Mouse (Mus musculus) kidney, adult 9 months (tissue): ENCODE measurements around the gene Rad51c.
"Not testable (repeated sequence)": the region's sequence is repeated elsewhere in the genome, so short reads cannot be mapped to it uniquely, and the experiment has no call there.

ENCODE experiments used
- DNase-seq: peaks from one replicate; pipeline ENCODE4 v3.0.0; 2022

The Rad51c gene

DNA sequence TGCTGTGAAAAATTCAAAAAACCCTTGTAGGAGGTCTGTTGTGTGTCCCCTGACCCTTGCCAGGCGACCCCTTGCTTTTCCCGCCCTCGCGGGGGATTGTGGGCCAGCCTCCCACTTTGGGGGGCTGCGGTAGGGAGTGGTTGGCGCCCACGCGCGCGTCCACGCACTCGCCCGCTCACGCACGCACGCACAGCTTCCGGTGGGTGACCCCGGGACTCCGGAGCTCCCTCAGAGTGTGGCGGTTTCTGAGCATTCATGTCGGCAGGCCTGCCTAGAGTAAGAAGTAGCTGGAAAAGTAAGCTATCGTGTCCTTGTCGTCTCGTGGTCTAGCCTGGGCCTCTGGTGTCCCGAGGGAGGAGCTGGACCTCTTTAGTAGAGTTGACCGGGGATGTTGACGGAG lies at the start of gene Rad51c, which contains the start of gene Tex14:
TSS of gene Rad51c (minus strand) at position 79 of the 400 bp plus-strand sequence.
TSS of gene Tex14 (plus strand) at position 190 of the 400 bp plus-strand sequence.
- DNase-seq: no peak

DNA sequence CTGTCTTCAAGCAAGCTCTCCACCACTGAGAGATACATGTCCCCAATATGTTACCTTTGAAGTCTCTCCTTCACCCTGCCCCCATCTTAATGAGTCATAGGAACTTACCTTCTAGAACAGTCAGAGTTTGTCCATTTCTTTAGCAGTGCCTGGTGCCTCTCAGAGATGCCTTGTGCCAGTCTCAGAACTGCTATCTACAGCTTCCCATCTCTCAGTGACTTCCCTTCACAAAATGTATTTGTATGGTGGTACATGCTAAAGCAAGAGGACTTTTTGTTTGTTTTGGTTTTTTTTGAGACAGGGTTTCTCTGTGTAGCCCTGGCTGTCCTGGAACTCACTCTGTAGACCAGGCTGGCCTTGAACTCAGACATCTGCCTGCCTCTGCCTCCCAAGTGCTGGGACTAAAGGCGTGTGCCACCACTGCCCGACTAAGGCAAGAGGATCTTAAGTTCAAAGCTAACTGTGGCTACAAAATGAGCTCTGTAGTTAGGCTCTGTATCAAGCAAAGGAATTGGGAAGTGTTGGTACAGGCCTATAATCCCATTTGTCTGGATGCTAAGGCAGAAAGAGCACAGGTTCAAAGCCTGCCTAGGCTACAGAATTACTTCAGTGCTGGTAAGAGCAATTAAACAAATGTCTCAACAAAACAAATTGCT lies 49.4 kb upstream of the Rad51c start:
- no peak for DNase-seq

DNA sequence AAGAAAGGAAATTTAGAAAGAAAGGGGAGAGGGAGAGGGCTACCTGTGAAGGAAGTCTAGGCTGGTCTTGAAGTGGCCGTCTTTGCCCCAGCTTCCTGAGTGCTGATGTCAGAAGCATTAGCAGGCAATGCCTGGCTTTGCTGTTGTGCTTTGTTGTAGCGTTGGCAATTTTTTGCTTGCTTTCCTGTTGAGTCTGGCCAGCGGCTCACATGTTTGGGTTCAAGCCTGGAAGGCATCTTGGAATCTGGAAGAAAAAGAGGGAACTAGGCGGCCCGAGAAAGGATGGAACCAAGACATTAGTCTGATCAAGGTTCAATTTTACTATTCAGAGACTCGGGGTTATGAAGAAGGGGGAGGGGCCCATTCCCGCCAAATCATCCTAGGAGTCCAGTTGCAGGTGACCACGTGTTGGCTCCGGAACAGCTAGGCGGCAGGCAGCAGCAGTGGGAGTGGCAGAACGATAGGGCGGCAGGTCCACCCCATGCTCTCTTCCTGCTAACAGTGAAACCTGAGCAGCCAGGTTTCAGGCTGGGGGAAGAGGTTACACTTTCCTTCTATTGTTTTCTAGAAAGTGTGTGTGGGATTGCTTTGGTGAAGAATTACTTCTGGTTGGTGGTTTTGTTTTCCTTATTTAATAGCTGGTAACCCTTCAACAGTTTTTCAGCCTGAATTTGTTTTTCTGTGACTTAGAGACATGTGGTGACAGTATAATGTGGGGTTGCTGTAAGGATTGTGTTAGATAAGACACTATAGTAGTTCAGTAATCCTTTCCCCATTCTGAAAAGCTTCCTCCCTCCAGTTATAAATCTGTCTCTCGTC lies 48.7 kb upstream of the Rad51c start:
- peak; percentile 86 for DNase-seq

DNA sequence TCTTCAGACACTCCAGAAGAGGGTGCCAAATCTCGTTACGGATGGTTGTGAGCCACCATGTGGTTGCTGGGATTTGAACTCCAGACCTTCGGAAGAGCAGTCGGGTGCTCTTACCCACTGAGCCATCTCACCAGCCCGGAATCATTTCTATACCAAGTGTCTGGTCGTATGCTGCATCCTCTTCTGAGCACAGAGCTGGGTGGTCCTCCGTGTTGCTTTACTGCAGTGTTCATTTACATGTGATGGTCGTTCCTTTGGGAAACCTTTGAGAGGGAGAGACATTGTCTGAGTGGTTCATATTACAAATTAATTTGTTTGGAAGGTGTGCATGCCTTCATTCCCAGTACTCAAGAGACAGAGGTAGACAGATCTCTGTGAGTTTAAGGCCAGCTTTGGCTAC lies 48.0 kb upstream of the Rad51c start:
- not testable (repeated sequence) for DNase-seq

DNA sequence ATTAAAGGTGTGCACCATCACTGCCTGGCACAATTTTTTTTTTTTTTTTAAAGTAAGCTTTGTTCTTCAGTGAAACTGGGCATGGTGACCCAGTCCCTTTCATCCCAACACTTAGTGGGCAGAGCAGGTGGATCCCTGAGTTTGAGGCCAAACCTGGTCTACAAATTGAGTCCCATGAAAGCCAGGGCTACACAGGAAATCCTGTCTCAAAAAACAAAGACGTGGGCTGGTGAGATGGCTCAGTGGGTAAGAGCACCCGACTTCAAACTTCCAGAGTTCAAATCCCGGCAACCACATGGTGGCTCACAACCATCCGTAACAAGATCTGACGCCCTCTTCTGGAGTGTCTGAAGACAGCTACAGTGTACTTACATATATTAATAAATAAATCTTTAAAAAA lies 45.1 kb upstream of the Rad51c start:
- DNase-seq: not testable (repeated sequence)

DNA sequence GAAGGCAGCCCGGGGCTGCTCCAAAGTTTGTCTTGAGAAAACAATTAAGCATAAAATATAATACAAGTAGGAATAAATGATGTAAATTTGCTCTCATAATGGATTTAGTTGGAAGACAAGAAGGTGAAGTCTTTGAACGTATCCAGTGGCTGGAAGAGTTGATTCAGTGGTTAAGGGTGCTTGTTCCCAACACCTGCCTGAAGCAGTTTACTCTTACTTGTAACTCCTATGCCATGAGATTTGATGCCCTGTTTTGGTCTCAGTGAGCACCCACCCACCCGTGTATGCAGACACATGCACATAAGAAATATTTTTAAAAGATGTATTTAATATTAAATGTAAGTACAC lies 44.4 kb upstream of the Rad51c start:
- no peak for DNase-seq

DNA sequence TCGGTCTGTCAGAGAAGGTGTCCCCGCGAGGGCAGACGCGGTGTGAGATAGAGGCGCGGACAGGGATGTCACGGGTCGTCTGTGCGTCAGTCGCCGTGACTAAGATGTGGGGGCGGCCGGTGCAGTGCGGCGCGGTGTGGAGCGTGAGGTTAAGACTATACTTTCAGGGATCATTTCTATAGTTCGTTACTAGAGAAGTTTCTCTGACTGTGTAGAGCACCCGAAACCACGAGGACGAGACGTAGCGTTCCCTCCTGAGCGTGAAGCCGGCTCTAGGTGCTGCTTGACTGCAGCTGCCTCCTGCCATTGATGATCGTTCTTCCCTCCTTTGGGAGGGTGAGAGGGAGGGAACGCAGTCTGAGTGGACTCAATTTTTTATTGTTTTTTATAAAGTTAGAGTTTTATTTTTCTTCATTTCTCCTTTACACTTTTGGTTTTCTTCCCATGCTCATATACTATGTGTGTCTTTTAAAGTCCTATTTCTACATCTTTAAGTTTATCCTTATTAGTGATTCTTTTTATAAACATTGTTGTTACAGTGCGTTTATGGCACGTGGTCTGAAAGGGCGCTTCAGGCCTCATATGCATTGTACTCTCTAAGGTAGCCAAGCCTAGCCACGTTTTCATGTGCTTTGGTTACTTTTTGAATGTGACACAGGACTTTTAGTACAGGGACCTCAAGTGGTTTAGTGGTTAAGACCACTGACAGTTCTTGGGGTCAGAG lies 43.9 kb upstream of the Rad51c start:
- DNase-seq: peak; percentile 64

DNA sequence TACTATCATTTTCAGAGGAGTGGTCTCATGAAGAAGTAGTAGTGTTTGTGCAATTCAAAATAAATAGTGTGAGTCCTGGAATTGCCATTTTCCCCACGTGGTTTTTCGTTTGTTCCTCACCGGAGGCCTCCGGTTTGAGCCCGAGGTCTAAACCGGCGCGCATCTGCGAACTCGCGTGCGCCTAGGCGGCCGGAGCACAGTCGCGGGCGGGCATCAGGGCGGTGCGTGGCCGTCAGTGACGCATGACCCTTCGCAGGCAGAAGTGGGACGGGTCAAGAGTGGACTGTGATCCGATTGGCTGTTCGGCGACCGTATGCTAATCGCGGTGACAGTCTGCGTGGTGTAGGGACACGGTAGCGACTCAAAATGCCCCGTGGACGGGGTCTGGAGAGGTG lies 43.3 kb upstream of the Rad51c start:
- peak; percentile 98 for DNase-seq

DNA sequence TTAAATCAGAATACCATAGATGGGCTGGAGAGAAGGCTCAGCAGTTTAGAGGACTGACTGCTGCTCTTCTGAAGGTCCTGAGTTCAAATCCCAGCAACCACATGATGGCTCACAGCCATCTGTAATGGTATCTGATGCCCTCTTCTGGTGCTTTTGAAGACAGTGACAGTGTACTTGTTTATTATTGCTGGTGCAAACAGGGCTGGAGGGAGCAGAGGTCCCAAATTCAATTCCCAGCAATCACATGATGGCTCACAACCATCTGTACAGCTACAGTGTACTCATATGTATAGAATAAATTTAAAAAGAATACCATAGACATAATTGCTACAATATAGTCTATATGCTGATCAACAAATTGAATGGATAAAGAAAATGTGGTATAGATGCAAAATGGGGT lies 42.7 kb upstream of the Rad51c start:
- no peak for DNase-seq

DNA sequence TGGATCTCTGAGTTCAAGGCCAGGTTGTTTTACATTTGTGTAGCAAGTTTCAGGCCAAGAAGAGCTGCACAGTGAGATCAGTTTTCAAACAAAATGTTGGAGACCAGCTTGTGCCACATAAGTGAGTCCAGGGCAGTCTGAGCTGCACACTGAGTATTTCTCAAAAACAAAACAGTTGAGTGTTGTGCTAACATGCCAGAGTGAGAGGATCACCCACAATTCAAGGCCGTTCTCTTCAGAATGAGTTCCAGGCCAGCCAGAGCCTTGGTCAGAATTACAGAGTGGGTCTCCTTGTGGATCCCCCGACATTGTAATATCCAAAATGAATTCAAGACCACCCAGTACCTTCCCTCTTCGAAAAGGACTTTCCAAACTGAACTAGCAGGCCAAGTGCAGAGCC lies 41.4 kb upstream of the Rad51c start:
- DNase-seq: no peak

DNA sequence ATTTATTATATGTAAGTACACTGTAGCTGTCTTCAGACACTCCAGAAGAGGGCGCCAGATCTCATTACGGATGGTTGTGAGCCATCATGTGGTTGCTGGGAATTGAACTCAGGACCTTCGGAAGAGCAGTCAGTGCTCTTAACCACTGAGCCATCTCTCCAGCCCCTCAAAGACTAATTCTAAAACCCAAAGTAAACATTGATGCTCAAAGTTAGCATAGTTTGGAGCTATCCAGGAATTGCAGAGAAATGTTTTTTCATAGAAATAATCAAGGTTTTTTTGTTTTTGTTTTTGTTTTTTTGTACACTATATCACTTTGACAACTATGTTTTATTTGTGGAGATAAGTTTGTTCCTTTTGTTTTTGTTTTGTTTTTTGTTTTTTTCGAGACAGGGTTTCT lies 40.8 kb upstream of the Rad51c start:
- not testable (repeated sequence) for DNase-seq

DNA sequence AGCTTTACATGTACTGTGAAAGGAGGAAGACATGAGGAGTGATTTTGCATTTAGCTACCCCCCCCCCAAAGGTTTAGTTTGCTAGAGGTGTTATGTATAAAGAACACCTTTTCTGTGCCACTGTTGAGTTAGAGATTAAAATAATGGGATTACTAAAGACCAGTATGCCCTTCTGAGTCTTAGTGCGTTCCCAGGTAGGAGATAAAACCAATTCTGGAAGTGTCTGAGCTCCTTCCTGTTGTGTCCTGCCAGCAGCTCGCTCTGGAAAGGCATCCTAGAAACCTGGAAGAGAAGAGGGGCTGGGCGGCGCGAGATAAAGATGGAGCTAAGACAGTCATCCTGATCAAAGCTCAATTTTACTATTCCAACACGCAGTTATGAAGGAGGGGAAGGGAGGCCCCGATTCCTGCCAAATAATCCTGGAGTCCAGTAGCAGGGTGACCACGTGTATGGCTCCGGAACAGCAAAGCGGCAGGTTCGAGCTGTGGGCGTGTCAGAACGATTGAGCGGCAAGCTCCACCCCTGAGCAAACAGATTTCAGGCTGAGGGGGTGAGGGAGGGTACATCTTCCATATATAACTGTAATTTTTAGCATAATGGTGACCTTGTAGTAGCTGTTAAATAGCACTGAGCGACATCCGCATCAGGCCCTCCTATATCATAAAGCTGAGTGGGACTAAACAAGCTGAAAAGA lies 40.1 kb upstream of the Rad51c start:
- DNase-seq: no peak

DNA sequence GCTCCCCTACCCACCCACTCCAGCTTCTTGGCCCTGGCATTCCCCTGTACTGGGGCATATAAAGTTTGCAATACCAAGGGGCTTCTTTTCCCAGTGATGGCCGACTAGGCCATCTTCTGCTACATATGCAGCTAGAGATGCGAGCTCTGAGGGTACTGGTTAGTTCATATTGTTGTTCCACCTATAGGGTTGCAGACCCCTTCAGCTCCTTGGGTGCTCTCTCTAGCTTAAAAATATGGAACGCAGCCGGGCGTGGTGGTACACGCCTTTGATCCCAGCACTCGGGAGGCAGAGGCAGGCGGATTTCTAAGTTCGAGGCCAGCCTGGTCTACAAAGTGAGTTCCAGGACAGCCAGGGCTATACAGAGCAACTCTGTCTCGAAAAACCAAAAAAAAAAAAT lies 39.3 kb upstream of the Rad51c start:
- not testable (repeated sequence) for DNase-seq

DNA sequence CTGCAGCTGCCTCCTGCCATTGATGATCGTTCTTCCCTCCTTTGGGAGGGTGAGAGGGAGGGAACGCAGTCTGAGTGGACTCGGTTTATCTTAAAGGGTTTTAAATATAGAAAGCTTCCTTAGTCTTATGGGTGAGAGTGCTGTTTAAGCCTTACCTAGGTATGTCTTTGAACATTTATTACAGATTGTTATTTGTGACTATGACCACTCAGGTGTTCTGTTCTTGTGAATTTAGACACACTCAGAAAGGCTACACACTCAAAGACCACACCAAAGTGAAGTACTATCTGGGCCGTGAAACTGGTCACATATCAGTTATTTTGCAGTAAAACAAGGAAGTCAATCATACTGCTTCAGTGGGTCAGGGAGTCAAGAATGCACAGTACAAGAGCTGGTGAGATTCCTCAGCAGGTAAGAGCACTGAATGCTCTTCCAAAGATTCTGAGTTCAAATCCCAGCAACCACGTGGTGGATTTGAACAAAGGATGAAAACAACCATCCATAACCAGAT lies 38.7 kb upstream of the Rad51c start:
- DNase-seq: peak; percentile 83

DNA sequence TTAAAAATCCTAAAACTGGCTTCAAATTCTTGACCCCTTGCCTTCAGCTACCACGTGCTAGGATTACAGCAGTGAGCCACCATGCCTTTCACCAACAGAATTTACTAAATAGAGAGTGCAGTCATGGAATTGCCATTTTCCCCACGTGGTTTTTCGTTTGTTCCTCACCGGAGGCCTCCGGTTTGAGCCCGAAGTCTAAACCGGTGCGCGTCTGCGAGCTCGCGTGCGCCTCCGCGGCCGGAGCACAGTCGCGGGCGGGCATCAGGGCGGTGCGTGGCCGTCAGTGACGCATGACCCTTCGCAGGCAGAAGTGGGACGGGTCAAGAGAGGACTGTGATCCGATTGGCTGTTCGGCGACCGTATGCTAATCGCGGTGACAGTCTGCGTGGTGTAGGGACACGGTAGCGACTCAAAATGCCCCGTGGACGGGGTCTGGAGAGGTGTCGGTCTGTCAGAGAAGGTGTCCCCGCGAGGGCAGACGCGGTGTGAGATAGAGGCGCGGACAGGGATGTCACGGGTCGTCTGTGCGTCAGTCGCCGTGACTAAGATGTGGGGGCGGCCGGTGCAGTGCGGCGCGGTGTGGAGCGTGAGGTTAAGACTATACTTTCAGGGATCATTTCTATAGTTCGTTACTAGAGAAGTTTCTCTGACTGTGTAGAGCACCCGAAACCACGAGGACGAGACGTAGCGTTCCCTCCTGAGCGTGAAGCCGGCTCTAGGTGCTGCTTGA lies 38.1 kb upstream of the Rad51c start:
- peak; percentile 89 for DNase-seq

DNA sequence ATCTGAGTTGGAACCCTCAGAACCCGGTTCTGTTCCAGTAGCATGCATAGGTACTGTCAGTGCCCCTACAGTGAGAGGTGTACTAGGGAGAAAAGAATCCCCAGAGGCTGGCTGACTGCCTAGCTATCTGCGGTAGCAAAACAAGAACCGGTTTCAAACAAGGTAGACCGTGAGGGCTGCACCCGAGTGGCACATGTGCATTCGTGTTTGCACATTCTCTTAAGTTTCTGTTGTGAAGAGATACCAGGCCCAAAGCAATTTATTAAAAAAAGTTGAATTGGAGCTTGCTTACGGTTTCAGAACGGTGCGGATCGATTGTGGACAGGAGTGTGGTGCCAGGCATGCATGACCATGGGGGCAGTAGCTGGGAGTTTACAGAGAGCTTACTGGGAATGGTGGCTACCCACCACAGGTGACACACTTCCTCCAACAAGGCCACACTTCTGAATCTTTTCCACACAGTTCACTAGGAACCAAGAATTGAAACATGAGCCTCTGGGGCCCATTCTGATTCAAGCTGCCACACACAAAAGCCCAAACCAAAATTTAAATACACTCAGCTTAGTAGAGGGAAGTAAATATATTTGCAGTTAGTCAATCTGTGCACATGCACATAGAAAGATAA lies 35.2 kb upstream of the Rad51c start:
- DNase-seq: no peak

DNA sequence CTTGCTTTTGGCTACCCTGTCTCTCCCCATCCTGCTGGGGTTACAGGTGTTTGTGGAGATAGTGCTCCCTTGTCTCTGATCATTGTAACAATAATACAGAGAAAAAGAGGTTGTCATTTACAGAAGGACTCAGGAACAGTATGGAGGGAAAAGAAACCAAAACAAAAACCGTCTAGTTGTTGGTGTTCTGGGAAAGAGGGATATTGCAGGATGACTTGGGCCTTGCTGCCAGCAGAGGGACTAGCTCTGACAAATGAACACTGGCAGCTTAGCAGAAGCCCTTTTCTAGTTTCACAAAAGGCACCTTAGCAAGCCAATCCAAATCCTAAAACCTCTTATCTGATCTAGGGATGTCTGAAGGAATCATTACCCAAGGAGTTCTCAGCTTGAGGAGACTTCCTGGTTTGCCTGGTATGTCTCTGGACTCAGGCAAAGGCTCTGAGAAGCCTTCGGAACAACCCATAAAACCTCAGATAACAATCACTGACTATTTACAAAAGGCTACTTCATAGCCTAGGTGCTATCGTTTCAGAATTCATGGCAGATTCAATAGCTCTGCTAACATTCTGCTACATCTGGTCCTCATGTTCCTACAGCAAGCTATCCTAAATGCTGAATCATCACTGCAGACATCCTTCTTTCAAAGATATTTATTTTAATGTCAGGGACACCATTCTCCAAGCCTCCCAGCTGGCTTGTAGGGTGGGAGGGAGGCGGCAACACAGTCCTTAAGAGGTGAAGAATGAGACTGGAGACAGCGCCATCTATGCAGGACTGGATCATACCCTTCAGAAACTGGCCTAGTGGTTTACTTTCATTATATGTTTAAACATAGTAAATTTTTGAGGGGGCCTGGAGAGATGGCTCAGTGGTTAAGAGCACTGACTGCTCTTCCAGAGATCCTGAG lies 31.8 kb upstream of the Rad51c start:
- no peak for DNase-seq

DNA sequence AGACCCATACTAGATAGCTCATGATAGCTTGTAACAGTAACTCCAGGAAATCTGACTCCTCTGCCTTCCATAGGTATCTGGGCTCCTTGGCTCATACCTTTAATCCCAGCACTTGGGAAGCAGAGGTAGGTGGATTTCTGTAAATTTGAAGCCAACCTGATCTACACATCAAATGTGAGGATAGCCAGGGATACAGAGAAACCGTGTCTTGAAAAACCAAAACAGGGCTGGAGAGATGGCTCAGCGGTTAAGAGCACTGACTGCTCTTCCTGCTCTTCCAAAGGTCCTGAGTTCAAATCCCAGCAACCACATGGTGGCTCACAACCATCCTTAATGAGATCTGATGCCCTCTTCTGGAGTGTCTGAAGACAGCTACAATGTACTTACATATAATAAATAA lies 30.4 kb upstream of the Rad51c start:
- DNase-seq: not testable (repeated sequence)

DNA sequence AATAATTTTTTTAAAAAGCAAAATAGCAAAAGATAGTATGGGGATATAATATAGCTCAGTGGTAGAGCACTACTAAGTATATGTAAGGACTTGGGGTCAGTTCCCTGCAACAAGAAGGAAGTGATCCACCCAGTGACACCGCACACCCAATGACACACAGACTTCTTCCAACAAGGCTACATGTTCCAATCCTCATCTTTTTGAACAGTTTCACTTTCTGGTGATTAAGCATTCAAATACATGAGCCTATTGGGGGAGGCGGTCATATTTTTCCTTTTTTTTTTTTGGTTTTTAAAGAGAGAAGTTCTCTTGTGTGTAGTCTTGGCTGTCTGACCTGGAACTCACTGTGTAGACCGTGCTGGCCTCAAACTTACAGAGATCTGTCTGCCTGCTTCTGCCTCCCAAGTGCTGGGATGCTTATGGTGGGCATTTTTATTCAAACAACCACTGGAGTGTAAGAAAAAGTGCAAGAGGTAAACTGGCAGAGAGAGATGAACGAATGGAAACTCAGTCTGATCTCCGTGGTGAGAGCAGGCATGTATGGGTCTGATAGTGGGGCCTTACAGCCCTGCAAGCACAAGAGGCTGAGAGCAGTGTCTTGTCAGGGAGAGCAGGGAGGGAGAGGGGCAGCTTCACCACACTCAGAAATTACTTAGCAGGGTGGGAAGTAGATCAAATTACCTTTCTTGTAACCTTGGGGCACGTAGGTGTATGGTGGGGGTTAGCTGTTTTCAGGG lies 28.3 kb upstream of the Rad51c start:
- DNase-seq: no peak

DNA sequence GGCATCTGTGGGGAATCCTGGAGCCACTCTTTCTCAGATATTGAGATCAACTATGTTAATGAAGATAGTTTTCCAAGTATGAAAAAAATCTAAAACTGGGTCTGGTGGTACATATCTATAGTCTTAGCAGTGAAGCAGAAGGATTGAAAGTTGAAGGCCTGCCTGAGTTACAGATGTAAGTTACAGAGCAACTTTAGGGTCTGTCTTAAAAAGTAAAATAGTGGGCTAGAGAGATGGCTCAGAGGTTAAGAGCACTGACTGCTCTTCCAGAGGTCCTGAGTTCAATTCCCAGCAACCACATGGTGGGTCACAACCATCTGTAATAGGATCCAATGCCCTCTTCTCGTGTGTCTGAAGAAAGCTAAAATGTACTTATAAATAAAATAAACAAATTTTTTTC lies 27.7 kb upstream of the Rad51c start:
- no peak for DNase-seq
